Mouse (Mus musculus): ENCODE results near the gene Ybx1.
A peak's percentile ranks its signal among the peaks of the same experiment; 100 is the strongest.

Gene Ybx1

GRCm38 (mm10) chr4:119275226-119275625 is 19.2 kb downstream of the Ybx1 start:
- DNase-seq (ENCODE audit: low read depth in 1 of 2, low spot score in 2 of 2) = no peak

DNA sequence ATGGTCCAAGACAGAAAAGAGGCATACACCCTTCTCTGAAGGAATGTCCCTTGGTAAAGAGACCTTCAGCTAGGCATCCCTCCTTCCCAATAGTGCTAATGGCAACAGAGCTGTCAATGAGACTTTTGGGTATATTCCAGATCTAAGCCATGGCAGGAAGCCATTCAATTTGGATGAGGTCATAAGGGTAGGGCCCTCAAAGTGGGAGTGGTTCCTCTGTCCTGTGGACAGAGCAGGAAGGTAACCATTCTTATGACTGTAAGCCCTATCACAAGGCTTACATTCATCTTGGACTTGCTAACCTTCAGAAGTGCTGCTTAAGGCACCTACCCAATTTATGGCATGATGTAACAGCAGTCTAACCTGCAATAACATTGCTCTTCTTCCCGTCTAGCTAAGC is 19.8 kb downstream of the Ybx1 start:
- DNase-seq (ENCODE audit: low read depth in 1 of 2, low spot score in 2 of 2) = no peak

GRCm38 (mm10) chr4:119266606-119267005 is 27.8 kb downstream of the Ybx1 start:
- no peak for DNase-seq (ENCODE audit: low read depth in 1 of 2, low spot score in 2 of 2)

DNA sequence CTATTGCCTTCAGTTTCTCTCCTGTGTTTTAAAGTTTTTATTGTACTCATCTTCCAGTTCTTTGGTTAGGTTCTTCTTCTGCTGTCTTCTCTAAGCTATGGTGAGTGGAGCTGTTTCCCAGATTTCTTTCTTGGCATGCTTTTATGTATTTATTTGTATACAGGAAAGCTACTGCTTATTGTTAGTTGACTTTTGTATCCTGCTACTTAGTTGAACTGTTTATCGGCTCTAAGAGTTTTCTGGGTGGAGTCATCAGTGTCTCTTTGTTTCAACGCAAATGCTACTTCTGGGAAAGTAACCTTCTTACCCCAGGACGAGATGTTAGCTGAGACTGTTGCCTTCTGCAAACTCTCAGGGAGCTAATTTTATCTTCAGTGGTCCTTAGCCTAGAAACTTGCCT is 30.9 kb downstream of the Ybx1 start:
- DNase-seq (ENCODE audit: low read depth in 1 of 2, low spot score in 2 of 2) = no peak

GRCm38 (mm10) chr4:119262483-119262882 is 31.9 kb downstream of the Ybx1 start:
- no peak for DNase-seq (ENCODE audit: low read depth in 1 of 2, low spot score in 2 of 2)

GRCm38 (mm10) chr4:119261087-119261713 is 33.2 kb downstream of the Ybx1 start:
- DNase-seq (ENCODE audit: low read depth in 1 of 2, low spot score in 2 of 2) = no peak

GRCm38 (mm10) chr4:119259344-119260254 is 34.8 kb downstream of the Ybx1 start:
- DNase-seq (ENCODE audit: low read depth in 1 of 2, low spot score in 2 of 2) = no peak

DNA sequence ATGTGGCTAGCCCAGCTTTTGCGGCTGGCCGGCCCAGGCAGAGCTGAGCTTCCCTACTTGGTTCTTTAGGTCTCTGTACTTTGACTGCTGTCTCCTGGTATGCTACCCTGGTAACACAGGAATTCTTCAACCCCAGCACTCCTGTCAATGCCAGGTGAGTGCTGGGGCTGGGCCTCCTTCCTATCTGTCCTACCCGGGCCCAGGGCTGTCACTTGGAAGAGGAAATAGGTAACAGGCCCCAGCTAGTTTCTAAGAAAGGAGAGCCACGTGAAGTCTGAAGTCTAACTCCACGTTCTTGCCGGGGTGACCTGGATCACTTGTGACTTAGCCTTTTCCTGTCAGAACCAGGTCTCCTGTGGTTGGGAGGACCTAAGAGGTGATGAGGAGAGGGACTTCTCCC is 37.3 kb downstream of the Ybx1 start:
- DNase-seq (ENCODE audit: low read depth in 1 of 2, low spot score in 2 of 2) = no peak

- no peak for DNase-seq (ENCODE audit: low read depth in 1 of 2, low spot score in 2 of 2)
Observed at GRCm38 (mm10) chr4:119255351-119255750, 39.1 kb downstream of the Ybx1 start, which contains the start of gene Cldn19. Gene Cldn19, plus strand, starts transcription at chr4:119255414.

DNA sequence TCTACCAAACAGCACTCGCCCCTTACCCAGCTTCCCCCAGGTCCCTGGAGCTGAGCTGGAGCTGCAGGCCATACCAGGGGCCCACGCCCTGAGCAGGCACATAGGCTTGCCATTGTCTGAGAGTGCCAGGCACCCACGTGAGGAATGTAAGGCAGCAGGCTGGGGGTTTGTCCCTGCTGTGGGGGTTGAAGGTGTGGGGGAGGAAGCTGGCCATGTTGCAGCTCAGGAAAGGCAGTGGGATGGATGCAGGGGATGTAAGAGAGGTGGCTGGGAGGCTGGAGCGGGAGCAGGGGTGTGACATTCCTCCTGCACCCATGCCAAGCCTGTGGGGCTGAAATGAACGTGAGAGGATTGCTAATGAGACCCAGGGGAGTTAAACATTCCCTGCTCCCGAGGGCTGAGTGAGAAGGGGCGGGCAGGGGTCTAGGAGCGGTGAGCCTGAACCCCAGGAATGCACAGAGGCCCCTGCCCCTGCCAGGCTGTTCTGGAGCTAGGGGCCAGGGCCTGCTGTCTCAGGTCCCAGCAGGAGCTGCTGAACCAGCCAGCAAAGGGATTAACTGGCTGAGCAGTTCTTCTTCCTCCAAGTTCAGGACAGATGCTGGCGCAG is 40.3 kb downstream of the Ybx1 start:
- DNase-seq (ENCODE audit: low read depth in 1 of 2, low spot score in 2 of 2) = no peak

DNA sequence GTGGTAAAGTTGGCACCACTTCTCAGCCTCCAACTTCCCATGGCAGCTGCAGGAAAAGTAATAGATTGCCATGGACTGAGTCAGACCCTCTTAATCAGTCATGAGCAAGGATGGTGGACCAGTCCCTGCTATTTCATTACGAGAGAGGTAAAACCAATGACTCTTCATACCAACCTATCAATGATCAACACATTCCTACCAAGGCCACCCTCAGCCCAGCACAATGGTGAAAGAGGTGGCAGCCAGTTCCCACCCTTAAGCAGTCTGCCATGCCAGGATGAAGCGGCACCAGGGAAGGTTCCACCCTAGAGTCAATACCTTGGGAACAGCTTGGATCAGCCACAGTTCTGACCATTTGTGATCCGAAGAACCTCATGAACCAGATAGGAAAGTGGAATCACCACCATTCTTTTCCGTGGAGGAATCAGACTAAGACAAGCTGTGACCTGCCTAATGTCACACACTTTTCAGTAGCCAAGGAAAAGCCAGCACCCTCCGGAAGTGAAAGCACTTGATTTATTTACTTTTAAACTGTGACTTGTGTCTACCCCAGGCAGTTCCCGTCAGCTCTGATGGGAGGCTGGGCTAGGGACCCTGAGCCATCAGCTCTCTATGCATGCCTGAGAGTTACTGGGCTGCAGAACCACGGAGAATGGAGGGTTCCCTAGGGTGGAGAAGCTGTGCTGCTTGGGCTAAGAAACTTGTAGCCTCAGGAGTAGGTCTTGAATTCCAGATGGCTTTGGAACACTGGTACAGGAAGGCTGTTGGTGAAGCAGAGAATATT is 42.2 kb downstream of the Ybx1 start:
- DNase-seq (ENCODE audit: low read depth in 1 of 2, low spot score in 2 of 2) = no peak

- DNase-seq (ENCODE audit: low read depth in 1 of 2, low spot score in 2 of 2) = no peak
Observed at GRCm38 (mm10) chr4:119248407-119248965, 45.9 kb downstream of the Ybx1 start.

DNA sequence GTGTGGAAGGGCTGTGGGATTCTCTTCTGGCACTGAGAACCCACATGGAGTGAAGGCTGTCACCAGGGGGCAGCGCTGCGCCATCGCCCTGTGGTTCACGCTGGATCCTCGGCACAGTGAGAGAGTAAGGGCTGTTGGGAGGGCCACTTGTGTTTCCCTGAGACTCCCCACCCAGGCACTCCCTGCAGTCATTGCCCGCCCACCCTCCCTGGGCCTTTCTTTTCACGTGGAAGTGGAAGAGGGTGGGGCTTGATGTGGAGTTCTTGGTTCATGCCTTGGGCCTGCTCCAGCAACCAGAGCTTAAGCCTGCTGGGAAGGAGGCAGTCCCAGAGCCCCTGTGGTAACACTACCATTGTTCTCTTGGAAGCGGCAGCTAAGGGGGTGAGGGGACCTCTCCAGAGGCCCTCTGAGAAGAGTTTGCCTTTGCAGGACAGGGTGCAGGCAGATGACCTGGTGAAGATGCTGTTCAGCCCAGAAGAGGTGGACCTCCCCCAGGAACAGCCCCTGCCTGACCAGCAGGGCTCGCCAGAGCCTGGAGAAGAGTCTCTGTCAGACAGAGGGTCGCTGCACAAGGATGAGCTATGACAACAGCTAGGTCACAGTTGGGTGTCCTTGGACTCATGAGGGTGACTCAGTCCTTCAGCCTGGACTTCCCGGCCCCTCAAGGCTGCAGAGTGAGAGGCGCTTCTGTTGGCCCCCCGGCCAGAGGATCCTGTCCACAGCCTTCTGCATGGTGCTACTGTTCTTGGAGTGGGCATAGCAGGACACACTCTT is 46.8 kb downstream of the Ybx1 start:
- peak in 1 of 2 experiments; percentile 31 for DNase-seq (ENCODE audit: low read depth in 1 of 2, low spot score in 2 of 2)

DNA sequence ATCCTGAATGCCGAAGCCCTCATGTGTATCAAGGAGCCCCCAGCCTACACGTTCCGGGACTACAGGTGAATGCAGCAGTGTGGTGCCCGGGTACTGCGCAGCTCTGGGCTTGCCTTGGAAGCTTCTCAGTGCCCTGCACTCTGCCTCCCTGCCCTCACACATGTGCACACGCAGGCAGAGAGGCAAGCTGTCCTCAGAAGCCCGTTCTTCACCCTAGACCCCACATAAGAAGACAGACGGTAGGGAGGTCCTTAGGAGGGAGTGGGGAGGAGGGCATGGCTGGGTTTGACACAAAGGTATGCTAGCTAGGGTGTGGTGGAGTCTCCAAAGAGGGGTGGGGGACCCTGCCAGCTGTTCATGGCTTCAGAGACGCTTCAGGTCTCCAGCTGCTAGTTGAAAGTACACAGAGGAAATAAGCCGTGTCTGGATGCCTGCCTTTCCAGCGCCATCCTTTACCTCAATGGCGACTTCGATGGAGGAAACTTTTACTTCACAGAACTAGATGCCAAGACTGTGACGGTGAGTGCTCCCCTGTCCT is 47.6 kb downstream of the Ybx1 start:
- no peak for DNase-seq (ENCODE audit: low read depth in 1 of 2, low spot score in 2 of 2)

DNA sequence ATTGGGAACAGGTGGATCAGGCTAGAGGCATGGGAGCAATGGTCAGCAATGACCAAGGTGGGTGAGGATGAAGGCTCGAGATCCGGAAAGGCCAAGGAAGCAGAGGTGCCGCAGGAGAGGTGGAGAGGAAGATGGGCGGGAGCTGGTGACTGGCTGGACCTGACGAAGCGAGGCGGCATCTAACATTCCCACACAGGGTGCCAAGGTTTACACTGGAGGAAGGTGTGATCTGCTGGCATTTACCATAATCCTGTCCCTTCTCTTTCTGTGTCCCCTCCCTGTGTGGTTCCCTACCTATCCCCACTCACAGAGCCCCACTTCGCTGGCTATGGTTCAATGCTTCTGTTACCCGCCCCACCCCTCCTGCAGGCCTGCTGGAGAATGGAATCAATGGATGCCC is 48.4 kb downstream of the Ybx1 start:
- no peak for DNase-seq (ENCODE audit: low read depth in 1 of 2, low spot score in 2 of 2)

DNA sequence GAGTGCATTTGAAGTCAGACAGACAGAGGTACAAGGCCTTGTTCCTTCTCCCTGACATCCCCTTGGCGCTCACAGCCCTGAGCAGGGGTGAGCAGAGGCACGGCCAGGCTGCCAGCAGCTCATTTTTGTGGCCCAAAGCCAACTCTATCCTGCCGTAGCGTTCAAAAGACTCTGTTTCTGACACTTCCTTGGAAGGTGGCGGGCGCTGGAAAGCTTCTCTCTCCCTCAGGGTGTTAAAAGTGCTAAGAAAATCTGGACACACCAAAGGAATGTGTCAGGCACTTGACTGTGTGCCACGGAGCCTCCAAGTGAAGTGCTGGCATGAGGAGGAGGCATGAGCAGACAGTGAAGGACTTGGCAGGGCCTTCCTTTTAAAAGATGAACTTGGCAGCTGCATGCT is 48.8 kb downstream of the Ybx1 start:
- DNase-seq (ENCODE audit: low read depth in 1 of 2, low spot score in 2 of 2) = no peak

- DNase-seq (ENCODE audit: low read depth in 1 of 2, low spot score in 2 of 2) = no peak
Observed at GRCm38 (mm10) chr4:119244468-119245240, 49.8 kb downstream of the Ybx1 start.

DNA sequence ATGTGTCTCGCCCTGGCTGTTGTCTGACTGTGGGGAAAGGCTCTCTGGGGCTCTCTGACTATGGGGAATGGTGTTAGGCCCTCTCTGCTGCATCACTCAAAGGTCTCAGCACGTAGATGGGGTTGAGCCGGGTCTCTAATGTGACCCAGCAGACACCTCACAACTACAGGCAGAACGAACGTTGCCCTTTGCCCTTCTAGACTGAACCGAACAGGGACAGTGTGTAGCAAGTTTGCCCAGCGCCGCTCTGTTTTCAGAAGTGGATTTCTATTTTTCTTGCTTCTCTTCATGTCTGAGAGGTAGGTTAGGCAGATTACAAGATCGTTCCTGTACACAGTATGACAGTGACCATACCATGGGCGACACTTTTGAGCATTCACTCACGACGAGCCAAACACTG is 51.8 kb downstream of the Ybx1 start:
- no peak for DNase-seq (ENCODE audit: low read depth in 1 of 2, low spot score in 2 of 2)

DNA sequence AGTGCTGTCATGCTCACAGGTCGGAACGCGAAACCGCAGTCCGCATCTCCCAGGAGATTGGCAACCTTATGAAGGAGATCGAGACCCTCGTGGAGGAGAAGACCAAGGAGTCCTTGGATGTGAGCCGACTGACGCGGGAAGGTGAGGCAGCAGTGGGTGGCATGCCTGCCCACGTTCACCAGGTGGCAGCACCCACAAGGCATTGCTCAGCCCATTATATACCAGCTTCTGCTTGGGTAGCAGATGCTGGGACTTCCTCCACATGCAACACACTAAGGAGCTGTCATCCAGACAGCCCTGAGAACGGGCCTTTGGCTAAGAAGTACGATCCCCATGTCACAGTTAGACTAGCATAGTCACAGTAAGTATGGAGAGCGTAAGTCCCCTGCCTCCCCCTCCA is 52.7 kb downstream of the Ybx1 start:
- DNase-seq (ENCODE audit: low read depth in 1 of 2, low spot score in 2 of 2) = no peak
